Mouse (Mus musculus) hindbrain, embryonic 13.5 days (tissue): ENCODE measurements around the gene Mink1. TPM values are rescaled to one million over a fixed set of nuclear protein-coding genes. Genes with fewer than 3 reads are reported as not detected.

Source experiments
- ATAC-seq: fragments of 200-750 bp; cut with Nextera tagmentation; 2 replicates; pipeline ENCODE4 v1.8.0; 2017; ENCODE audit warnings: moderate TSS enrichment; ENCODE audit not compliant: low FRiP score
- H3K27ac ChIP-seq: fragments of 300-500 bp; sonication (generic); 2 replicates; pipeline ENCODE4 v1.5.1; 2015; ENCODE audit warnings: inconsistent platforms, mild to moderate bottlenecking, moderate library complexity
- H3K27me3 ChIP-seq: fragments of 300-500 bp; sonication (generic); 2 replicates; pipeline ENCODE4 v1.6.1; 2015; ENCODE audit warnings: mild to moderate bottlenecking, inconsistent platforms
- H3K36me3 ChIP-seq: fragments of 300-500 bp; sonication (generic); 2 replicates; pipeline ENCODE4 v1.6.1; 2015; ENCODE audit warnings: mild to moderate bottlenecking, inconsistent platforms
- H3K4me1 ChIP-seq: fragments of 300-500 bp; sonication (generic); replicated peaks from 2 replicates; pipeline ENCODE4 v1.6.1; 2015; ENCODE audit warnings: inconsistent platforms
- H3K4me2 ChIP-seq: fragments of 300-500 bp; sonication (generic); 2 replicates; pipeline ENCODE4 v1.6.1; 2015; ENCODE audit warnings: inconsistent platforms, mild to moderate bottlenecking, moderate library complexity
- H3K4me3 ChIP-seq: fragments of 300-500 bp; sonication (generic); 2 replicates; pipeline ENCODE4 v1.5.1; 2015; ENCODE audit warnings: mild to moderate bottlenecking, inconsistent platforms
- H3K9ac ChIP-seq: fragments of 300-500 bp; sonication (generic); 2 replicates; pipeline ENCODE4 v1.6.1; 2015; ENCODE audit warnings: mild to moderate bottlenecking, inconsistent platforms
- H3K9me3 ChIP-seq: fragments of 300-500 bp; sonication (generic); 2 replicates; pipeline ENCODE4 v1.6.1; 2016; ENCODE audit warnings: inconsistent platforms
- WGBS: fragments of 180-500 bp; shearing (Covaris S2); methylation state at CpG from one replicate; pipeline ENCODE4 v1.1.7; 2015; 5-methylcytosine and 5-hydroxymethylcytosine counted together
- polyA plus RNA-seq: library from polyadenylated mRNA; unstranded; fragments of >200 nt; fragmentation: Nextera tagmentation; extraction: Ambion mirVana; gene quantifications from 2 replicates; pipeline ENCODE4 v1.2.1, GENCODE M21; 2015

Mink1 gene
- polyA plus RNA-seq, 1 experiment from 2014 or later: 14.2 TPM

DNA sequence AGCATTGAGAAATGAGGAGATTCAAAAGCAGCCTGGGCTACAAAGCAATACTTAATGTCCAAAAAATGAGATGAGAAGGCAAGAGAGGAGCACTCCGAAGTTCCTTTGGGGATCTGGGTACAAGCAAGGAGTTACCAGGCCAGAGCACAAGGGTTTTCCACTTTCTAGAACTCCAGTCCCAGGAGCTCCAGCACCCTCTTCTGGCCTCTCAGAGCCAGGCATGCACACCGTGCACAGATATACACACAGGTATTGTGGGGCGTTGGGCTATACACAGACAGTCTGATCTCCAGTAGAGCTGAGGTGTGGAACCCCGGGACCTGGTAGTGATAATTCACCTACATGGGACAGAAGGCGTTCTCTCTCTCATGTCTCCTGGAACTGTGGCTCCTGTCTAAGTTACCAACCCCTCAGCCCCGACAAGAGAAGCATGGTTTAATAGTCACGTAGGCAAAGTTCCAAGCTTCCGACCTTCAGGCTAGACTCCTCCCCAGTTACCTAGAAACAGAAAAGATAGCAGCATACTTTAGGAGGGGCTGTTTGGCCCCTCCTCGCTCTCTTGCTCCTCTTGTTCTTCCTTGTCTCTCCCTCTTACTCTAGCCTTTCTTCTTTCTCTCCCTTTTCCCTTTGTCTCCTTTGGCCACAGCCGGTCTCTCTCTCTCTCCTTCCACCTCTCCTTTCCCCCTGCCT lies 60.5 kb downstream of the Mink1 start:
- H3K27ac ChIP-seq: no peak overlapping the region
- no peaks in the 10 kb centered on the region for H3K27me3 ChIP-seq
- no peak overlapping the region for H3K4me2 ChIP-seq
- no peaks in the 10 kb centered on the region for H3K4me1 ChIP-seq
- no peaks in the 10 kb centered on the region for H3K9me3 ChIP-seq
- ATAC-seq: no peak
- 85% methylated on average over 10 of the region's 10 CpGs for WGBS
- no peak overlapping the region for H3K9ac ChIP-seq
- no peaks in the 10 kb centered on the region for H3K36me3 ChIP-seq
- no peak overlapping the region for H3K4me3 ChIP-seq

DNA sequence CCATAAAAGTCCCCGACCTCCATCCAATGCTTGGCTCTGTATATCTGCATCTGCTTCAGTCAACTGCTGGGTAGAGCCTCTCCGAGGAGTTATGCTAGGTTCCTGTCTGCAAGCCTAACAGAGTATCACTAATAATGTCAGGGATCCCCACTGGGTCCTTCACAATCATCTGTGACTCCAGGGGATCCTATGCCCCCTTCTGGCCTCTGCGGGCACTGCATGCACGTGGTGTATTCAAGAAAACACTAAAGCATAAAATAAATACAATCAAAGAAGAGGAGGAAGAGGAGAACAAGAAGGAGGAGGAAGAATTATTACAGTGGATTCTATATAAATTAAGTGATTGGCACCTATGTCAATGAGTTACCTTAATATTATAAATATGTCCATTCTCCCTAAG lies 62.8 kb downstream of the Mink1 start:
- no peaks in the 10 kb centered on the region for H3K4me1 ChIP-seq
- no peak overlapping the region for H3K4me3 ChIP-seq
- no peak overlapping the region for H3K4me2 ChIP-seq
- no peak overlapping the region for H3K9ac ChIP-seq
- no peaks in the 10 kb centered on the region for H3K36me3 ChIP-seq
- no peaks in the 10 kb centered on the region for H3K9me3 ChIP-seq
- ATAC-seq: no peak
- H3K27ac ChIP-seq: no peak overlapping the region
- no peaks in the 10 kb centered on the region for H3K27me3 ChIP-seq
- WGBS: 50% methylated on average over 4 of the region's 4 CpGs

DNA sequence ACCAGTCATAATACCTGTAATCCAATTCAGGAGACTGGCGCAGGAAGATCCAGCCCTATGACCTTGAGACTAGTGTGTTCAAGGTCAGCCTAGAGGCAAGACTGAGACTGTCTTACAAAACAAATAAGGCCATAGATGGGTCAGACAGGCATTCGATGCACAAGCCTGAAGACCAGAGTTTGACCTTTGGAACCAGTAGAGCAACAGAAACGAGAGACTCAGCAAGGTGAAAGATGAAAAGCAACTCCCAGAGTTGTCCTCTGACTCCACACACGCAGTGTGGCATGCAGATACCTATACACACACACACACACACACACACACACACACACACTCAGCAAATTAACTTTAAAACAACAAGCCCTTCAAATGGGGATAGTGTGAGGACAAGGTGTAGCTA lies 64.2 kb downstream of the Mink1 start:
- Histone ChIP-seq H3K27ac (no peak overlapping the region), H3K9ac (no peak overlapping the region), H3K4me2 (no peak overlapping the region), H3K36me3 (no peaks in the 10 kb centered on the region), H3K4me1 (no peaks in the 10 kb centered on the region), H3K9me3 (no peaks in the 10 kb centered on the region), H3K27me3 (no peaks in the 10 kb centered on the region), H3K4me3 (no peak overlapping the region)
- ATAC-seq: no peak
- 78% methylated on average over 4 of the region's 4 CpGs for WGBS

- no peak overlapping the region for H3K4me2 ChIP-seq
- H3K27me3 ChIP-seq: no peaks in the 10 kb centered on the region
- H3K27ac ChIP-seq: no peak overlapping the region
- H3K9ac ChIP-seq: no peak overlapping the region
- no peaks in the 10 kb centered on the region for H3K36me3 ChIP-seq
- no peaks in the 10 kb centered on the region for H3K9me3 ChIP-seq
- 81% methylated on average over 2 of the region's 2 CpGs for WGBS
- H3K4me1 ChIP-seq: no peaks in the 10 kb centered on the region
- no peak for ATAC-seq
- no peak overlapping the region for H3K4me3 ChIP-seq
Observed at GRCm38 (mm10) chr11:70628431-70628830, 65.8 kb downstream of the Mink1 start.

DNA sequence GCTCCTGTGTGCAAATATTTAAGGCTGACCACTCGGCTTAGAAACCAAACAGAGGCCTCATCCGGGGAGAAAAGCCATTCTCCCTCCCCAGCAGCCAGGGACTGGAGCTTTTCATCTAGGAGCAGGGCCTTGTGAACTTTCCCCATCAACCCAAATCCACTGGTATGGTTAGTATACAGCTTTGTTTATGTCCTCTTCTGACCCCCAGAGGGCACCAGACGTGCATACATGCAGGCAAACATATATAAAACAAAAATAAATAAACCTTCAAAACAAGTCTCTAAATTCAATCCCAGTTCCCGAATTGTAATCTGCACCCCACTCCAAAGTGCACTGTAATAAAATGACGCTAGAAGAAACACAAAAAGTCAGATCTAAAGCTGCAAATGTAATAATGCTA lies 66.9 kb downstream of the Mink1 start:
- no peak overlapping the region for H3K27ac ChIP-seq
- no peaks in the 10 kb centered on the region for H3K9me3 ChIP-seq
- 57% methylated on average over 5 of the region's 5 CpGs for WGBS
- no peak overlapping the region for H3K4me2 ChIP-seq
- no peak overlapping the region for H3K4me3 ChIP-seq
- no peaks in the 10 kb centered on the region for H3K27me3 ChIP-seq
- H3K36me3 ChIP-seq: no peaks in the 10 kb centered on the region
- ATAC-seq: no peak
- H3K9ac ChIP-seq: no peak overlapping the region
- no peaks in the 10 kb centered on the region for H3K4me1 ChIP-seq

GRCm38 (mm10) chr11:70630129-70630528 lies 67.4 kb downstream of the Mink1 start:
- Histone ChIP-seq H3K9ac (no peak overlapping the region), H3K4me2 (no peak overlapping the region), H3K36me3 (no peaks in the 10 kb centered on the region), H3K27ac (no peak overlapping the region), H3K4me3 (no peak overlapping the region), H3K9me3 (no peaks in the 10 kb centered on the region), H3K27me3 (no peaks in the 10 kb centered on the region), H3K4me1 (no peaks in the 10 kb centered on the region)
- 74% methylated on average over 7 of the region's 7 CpGs for WGBS
- no peak for ATAC-seq

GRCm38 (mm10) chr11:70635601-70636000 lies 72.9 kb downstream of the Mink1 start:
- Histone ChIP-seq H3K9ac (no peak overlapping the region), H3K4me3 (no peak overlapping the region), H3K4me1 (no peaks in the 10 kb centered on the region), H3K27me3 (0 out of 2 replicates have a peak, but pooled peaks cover 3% of the 10 kb centered on the region), H3K36me3 (no peaks in the 10 kb centered on the region), H3K9me3 (no peaks in the 10 kb centered on the region), H3K27ac (no peak overlapping the region), H3K4me2 (no peak overlapping the region)
- no peak for ATAC-seq
- WGBS: 84% methylated on average over 4 of the region's 4 CpGs

DNA sequence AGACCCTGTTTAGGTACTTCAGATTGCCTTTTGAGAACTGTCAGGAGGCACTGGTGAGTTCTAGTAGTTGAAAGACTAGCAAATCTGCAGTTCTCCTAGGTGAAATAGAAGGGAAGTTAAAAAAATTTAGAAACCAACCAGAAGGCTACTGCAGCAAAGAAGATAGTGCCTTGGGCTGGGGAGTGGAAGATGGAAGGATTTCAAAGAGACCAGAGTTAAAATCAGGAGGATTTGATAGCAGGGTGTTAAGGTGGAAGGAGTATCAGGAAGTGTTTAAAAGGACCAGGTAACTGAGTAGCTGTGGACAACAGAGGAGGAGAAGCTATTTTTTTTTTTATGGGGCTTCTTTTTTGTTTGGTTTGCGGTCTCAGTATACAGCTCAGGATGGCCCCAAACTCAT lies 75.1 kb downstream of the Mink1 start:
- 0 out of 2 replicates have a peak, but pooled peaks cover 3% of the 10 kb centered on the region for H3K27me3 ChIP-seq
- no peak overlapping the region for H3K27ac ChIP-seq
- no peaks in the 10 kb centered on the region for H3K9me3 ChIP-seq
- no peaks in the 10 kb centered on the region for H3K4me1 ChIP-seq
- H3K9ac ChIP-seq: no peak overlapping the region
- H3K4me2 ChIP-seq: no peak overlapping the region
- WGBS: 91% methylated on average over 1 of the region's 1 CpGs
- H3K4me3 ChIP-seq: no peak overlapping the region
- H3K36me3 ChIP-seq: peaks cover 5% of the 10 kb centered on the region
- ATAC-seq: no peak

DNA sequence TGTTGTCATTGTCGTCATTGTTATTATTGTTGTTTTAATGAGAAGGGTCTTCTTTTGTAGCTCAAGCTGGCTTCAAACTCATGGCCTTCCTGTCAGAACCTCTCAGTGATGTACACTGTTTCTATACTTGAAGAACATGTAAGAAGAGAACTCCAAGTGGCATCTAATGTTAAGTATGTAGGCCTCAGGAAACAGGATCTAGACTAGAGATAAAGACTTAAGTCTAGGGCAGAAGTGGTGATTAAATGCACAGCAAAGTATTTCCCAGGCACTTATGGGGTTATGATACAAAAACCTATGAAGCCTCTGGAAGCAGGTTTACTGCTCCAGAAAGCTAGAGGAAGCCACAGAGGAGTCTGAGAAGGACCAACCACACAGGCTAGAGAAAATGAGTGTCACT lies 75.6 kb downstream of the Mink1 start:
- Histone ChIP-seq H3K27ac (no peak overlapping the region), H3K27me3 (0 out of 2 replicates have a peak, but pooled peaks cover 3% of the 10 kb centered on the region), H3K4me2 (no peak overlapping the region), H3K4me3 (no peak overlapping the region), H3K9me3 (no peaks in the 10 kb centered on the region), H3K9ac (no peak overlapping the region), H3K4me1 (no peaks in the 10 kb centered on the region), H3K36me3 (peaks cover 10% of the 10 kb centered on the region)
- ATAC-seq: no peak
- WGBS: 80% methylated on average over 1 of the region's 1 CpGs

DNA sequence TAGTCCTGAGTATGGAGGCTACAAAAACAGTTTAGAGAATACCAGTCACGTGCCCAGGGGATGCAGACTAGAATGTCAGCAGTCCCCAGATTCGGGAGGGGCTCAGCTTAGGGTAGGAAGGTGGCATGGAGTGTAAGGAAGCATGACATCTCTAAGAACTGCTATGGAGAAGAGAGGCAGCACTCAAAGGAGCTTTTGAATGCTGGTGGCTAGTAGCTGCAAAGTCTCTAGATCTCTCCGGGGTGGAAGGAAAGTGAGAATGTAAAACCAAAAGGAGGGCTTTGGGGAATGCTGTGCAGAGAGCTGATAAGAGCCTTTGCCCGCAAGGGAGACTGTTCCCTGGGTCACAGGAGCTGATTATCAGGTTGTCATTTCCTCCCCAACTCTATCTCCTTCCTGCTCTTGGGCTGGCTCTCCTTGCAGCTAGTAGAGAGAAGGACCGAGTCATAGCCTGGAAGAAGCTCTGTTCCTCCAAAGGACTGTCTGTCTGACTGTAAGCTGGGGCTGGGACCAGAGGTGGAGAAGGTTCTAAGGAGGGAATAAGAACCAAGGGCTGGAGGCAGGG lies 76.1 kb downstream of the Mink1 start, which contains the start of gene Gp1ba:
Gene Gp1ba, plus strand, starts transcription at position 409 of the 565 bp plus-strand sequence.
- H3K27me3 ChIP-seq: 0 out of 2 replicates have a peak, but pooled peaks cover 3% of the 10 kb centered on the region

GRCm38 (mm10) chr11:70639976-70640375 lies 77.3 kb downstream of the Mink1 start:
- Histone ChIP-seq H3K4me1 (peaks cover 6% of the 10 kb centered on the region; the same call in 1 of the 2 replicates), H3K9me3 (no peaks in the 10 kb centered on the region), H3K27ac (no peak overlapping the region), H3K36me3 (peaks cover 26% of the 10 kb centered on the region), H3K4me2 (no peak overlapping the region), H3K9ac (no peak overlapping the region), H3K27me3 (0 out of 2 replicates have a peak, but pooled peaks cover 3% of the 10 kb centered on the region), H3K4me3 (no peak overlapping the region)
- WGBS: 86% methylated on average over 8 of the region's 8 CpGs
- ATAC-seq: no peak

More for the DNA sequence above, 76.1 kb downstream of the Mink1 start, which contains the start of gene Gp1ba:
- WGBS: 58% methylated on average over 5 of the region's 5 CpGs
- ATAC-seq: no peak
- peaks cover 14% of the 10 kb centered on the region for H3K36me3 ChIP-seq
- H3K9me3 ChIP-seq: no peaks in the 10 kb centered on the region
- no peak within 1 kb of the TSS for H3K9ac ChIP-seq
- no peak within 1 kb of the TSS for H3K27ac ChIP-seq
- no peak within 1 kb of the TSS for H3K4me3 ChIP-seq
- no peaks in the 10 kb centered on the region for H3K4me1 ChIP-seq
- no peak within 1 kb of the TSS for H3K4me2 ChIP-seq

DNA sequence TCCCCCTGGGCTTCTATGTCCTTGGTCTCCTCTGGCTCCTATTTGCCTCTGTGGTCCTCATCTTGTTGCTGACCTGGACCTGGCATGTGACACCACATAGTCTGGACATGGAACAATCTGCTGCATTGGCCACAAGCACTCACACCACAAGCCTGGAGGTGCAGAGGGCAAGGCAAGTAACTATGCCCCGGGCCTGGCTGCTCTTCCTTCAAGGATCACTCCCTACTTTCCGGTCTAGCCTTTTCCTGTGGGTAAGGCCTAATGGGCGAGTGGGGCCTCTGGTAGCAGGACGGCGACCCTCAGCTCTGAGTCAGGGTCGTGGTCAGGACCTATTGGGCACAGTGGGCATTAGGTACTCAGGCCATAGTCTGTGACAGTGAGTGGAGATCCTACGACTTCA lies 78.6 kb downstream of the Mink1 start:
- no peaks in the 10 kb centered on the region for H3K9me3 ChIP-seq

GRCm38 (mm10) chr11:70643051-70643450 lies 80.4 kb downstream of the Mink1 start:
- no peak overlapping the region for H3K4me3 ChIP-seq
- no peak for ATAC-seq
- no peaks in the 10 kb centered on the region for H3K9me3 ChIP-seq
- H3K4me1 ChIP-seq: peaks cover 26% of the 10 kb centered on the region
- 92% methylated on average over 6 of the region's 6 CpGs for WGBS
- H3K9ac ChIP-seq: no peak overlapping the region
- H3K4me2 ChIP-seq: no peak overlapping the region
- 0 out of 2 replicates have a peak, but pooled peaks cover 3% of the 10 kb centered on the region for H3K27me3 ChIP-seq
- H3K27ac ChIP-seq: no peak overlapping the region
- H3K36me3 ChIP-seq: peaks cover 33% of the 10 kb centered on the region

More for the DNA sequence above, 78.6 kb downstream of the Mink1 start:
- H3K36me3 ChIP-seq: peaks cover 33% of the 10 kb centered on the region
- no peak overlapping the region for H3K4me3 ChIP-seq
- 89% methylated on average over 7 of the region's 7 CpGs for WGBS
- ATAC-seq: no peak
- no peak overlapping the region for H3K27ac ChIP-seq
- no peak overlapping the region for H3K9ac ChIP-seq
- H3K27me3 ChIP-seq: 0 out of 2 replicates have a peak, but pooled peaks cover 3% of the 10 kb centered on the region
- H3K4me1 ChIP-seq: peaks cover 19% of the 10 kb centered on the region
- no peak overlapping the region for H3K4me2 ChIP-seq
